Mouse (Mus musculus) heart, adult 11 months (tissue): Measurements from ENCODE around the gene Abr.
A peak's percentile ranks its signal among the peaks of the same experiment; 100 is the strongest.

Experiments used
- DNase-seq: peaks from one replicate; pipeline ENCODE4 v3.0.0; 2022

Abr gene

DNA sequence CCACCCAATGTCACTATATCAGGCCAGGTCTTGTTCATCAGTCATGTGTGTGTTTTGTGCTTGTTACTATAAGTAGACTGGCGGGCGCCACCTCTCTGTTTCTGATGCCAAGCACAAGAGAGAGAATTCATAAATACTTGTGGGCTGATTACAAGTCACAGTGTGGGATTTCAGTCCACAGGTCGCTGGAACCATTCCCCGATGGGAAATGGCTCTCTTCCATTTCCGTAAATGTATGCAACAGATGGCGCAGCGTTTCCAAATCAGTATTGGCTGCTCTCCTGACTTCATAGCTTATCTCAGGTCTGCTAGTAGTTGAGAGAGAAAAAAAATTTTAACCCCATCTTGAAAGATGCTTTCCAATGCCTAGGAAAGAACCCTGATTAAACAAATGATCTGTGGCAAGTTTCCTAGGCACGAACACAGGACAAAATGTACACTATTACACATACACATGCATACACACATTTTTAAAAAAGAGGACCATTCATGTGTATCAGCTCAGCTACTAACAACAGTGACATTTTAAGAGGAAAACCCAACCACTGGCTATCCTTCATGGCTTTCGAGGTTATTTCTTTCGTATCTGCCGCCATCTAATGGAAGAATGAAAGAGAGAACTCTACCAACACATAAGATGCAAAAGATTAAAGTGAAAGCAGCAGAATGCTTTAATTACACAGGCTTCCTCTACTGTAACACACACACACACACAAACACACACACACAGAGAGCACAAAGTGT lies 222.4 kb downstream of the Abr start:
- DNase-seq: peak; percentile 93

DNA sequence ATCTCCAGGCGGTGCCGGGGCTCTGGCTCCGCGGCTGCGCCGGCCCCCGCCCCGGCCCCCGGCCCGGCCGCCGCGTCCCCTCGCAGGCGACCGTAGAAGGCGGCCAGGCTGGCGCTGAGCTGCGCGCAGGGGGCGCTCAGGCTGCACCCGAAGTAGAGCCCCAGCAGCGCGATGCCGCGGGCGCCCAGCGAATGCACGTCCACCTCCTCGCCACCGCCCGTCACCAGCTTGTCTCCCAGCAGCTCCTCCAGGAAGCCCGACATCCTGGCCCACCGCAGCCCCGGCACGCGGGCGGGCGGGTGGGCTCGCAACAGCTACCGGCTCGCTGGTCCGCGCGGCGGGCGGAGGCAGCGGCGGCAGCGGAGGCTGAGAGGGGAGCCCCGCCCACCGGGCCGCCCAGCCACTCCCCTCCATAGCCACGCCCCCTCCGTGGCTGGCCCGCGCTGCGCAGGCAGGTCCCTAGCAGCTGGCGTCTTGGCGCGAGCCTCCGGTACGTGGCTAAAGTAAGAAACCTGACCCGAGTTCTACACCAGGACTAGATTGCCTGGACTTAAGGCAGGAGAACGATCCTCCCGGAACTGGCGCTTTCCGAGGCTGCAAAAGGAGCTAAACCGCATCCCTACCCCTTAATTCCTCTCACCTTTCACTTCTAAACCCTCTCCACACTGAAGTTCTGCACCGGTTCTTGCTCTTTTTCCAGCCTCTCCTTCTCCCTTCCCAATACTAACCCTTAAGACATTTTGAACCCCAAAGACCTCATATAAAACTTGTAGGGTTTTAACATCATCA lies 223.1 kb downstream of the Abr start, which contains the start of gene Nxn:
Gene Nxn (minus strand): TSS at position 343 of the 789 bp plus-strand sequence.
- DNase-seq: peak; percentile 99

DNA sequence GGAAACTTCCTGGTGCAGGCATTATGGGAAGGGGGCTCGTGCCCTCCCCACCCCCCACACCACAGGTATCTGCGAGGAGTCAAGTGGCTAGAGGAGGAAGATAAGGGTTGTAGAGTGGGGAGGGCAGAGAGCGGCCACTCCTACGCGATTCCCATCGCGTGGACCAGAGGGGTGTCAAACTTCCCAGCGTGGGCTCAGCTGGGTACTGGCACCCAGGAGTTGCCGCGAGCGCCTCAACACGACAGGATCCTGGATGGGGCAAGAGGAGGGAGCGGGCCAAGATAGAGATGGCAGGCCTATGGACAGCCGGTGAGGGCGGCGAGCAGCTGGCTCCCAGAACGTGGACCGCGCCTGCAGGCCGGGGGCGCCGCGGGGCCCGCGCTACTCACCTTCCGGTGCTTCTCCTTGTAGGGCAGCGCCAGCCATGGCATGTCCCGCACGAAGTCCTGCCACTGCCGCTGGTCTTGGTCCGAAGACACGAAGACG lies 223.8 kb downstream of the Abr start:
- DNase-seq: no peak

DNA sequence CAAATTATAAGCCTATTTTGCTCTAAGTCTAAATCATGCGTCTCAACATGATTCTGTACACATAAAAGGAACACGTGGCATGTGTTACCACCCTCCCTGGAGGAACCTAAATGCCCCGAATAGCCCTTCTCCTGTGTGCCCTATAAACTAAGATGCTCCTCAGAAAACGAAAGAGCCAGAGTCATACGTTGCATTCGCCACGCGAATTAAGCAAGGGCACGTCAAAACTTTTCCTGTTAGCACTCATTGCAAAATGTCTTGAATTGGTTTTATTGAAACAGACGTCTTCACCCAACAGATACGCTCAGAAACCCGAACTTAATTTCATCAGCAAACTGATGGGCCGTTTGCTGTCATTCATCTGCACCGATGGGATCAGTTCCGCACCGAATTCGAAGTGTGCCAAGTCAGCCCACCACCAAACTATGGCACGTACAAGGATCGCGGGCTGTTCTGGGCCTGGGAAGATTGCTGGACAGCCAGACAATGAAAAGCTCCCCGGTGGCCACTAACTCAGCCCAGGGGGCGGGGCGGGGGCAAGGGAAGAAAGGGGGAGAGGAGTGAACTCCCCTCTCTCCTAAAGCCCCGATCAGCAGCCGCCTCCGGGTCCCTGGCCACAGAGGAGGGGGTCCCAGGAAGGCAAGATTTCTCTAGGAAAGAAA lies 224.3 kb downstream of the Abr start:
- DNase-seq: peak; percentile 95

DNA sequence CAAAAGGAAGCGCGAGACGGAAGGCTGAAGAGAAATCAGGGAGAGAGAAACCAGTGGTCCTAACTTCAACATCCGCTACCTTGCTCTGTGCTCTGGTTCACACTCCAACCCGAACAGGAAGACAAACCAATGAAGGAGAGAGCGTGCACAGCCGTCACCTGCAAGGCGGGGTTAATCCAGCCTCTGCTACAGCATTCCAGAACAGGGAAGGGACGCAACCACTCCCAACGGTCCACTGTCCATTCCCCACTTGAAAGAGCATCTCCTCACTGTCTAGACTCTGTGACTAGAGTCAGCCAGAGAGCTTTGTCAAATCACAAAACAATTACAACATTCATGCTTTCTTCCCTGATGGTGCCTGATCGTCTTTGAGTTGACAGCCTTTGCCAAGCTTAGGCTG lies 229.1 kb downstream of the Abr start:
- no peak for DNase-seq

DNA sequence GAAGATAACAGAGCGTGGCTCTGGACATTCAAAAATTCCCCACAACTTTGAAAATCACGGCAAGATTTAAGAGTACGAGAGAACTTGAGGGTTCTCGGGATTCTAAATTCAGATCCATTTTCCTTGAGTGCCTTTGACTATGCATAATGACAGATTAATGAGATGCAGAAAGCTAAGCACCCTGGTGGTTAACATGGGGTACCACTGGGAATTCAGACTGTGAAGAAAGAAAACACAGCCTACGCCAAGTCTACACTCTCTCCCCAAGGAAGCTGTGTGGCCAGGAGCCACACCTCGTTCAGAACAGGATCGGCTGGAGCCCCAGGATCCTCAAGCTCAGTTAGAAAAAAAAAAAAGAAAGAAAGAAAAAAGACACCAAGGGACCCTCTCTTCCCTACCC lies 229.6 kb downstream of the Abr start:
- DNase-seq: no peak

DNA sequence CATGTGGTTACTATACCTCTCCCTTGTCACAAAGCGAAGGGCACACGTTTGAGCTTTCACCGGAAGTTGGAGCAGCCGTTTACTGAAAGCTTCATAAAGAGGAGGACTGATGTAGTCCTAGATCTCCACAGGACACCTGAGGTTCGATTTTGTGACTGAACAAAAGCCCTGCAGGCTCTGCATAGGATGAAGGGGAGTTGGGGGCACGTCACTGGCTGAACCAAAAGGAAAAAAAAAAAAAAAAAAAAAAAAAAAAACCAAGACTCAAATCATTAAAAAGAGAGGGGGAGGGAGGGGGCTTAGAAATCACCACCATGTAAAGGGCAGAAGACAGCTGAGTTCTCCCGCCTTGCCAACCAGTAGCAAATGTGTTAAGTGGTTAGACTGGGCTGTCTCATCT lies 233.4 kb downstream of the Abr start:
- no peak for DNase-seq

DNA sequence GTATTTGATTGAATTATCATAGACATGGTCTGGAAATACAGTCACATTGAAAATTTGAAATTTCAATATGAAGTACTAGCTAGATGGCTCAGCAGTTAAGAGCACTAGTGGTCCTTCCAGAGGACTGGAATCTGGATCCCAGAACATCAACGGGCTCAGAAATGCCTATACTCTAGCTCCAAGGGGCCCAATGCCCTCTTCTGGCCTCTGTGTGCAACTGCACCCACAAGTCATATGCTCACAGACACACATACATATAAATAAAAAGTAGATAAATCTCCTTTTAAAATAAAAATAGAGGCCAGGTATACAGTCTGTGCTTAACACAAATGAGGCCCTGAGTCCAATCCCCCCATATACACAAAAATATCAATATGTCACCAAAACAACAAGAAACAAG lies 235.0 kb downstream of the Abr start:
- DNase-seq: no peak

DNA sequence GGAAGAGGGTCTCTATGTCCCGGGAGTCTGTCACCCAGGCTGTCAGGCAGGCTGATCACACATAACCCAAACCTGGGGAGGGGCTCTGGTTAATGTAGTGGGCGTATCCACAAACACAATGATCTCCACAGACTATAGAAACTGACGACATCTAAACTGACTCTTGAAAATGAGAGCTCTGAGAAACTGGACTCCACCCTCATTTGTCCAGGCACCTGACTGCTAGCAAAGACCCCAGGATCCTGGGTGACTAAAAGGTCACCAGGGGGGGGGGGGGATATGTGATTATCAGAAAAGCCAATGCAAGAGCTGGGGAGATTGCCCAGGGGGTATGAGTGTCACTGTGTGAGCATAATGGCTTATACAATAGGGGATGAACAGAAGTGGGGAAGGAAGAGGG lies 236.4 kb downstream of the Abr start:
- DNase-seq: no peak

DNA sequence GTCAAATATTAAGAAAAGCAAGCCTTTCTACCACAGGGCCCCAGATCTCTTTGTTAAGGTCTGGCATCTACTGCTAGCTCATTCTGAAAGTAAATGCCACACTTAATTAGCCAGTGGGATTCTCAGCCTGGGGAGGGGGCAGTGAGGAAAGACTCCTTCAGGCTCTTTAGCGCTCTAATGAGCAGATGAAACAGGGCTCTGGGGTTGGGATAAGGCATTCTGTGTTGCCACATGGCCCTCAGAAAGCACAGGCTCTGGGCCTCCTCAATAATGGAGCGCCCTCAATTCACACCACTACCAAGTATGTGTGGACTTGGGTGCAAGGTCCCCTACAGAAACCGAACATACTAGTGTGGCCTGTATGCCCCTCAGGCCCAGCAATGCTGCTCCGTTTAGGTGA lies 237.1 kb downstream of the Abr start:
- DNase-seq: no peak

DNA sequence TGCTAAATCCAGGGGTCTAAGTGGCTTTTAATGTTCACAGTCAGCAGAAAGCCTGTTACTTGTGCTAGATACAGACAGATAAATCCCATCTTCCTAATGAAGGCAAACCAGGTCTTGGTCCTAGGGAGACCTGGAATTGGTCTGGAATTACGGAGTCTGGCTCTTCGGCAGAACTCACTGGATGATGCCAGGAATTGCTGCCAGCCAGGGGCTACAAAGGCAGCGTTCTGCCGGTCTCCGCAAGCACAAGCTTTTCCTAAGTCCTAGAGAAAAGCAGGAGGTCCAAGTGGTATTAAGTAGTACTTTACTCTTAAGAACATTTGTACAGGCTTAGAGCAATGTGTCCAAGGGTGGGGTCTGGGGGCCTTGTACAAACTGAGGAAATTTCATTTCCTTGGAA lies 237.8 kb downstream of the Abr start:
- no peak for DNase-seq

DNA sequence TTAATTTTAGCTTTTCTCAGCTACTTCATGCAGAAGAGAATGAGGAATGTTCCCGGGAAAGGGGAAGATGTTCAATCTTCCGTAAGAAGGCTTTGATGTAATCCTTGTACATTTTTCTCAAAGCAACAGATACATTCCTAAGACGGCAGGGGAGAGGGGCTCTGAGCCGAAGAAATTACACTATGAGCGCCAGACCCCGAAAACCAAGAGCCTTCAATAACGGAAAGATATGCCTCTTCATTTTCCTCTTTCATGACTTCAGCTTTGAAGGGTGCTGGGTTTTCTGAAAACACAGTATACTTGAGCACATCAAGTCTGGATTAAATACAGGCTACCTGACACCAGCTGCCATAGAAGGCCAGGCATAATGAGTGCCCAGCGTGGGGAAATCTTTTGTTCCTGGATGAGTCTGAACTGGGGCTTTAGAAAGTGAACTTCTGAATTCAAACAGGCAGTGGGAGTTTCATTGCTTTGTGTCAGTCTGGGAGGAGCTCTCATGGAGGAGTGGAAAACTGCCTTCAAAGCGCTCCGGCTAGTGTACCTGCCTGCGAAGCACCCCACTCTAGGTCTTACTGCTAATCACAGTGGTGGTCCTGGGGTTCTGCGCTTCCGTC lies 239.3 kb downstream of the Abr start:
- DNase-seq: no peak

DNA sequence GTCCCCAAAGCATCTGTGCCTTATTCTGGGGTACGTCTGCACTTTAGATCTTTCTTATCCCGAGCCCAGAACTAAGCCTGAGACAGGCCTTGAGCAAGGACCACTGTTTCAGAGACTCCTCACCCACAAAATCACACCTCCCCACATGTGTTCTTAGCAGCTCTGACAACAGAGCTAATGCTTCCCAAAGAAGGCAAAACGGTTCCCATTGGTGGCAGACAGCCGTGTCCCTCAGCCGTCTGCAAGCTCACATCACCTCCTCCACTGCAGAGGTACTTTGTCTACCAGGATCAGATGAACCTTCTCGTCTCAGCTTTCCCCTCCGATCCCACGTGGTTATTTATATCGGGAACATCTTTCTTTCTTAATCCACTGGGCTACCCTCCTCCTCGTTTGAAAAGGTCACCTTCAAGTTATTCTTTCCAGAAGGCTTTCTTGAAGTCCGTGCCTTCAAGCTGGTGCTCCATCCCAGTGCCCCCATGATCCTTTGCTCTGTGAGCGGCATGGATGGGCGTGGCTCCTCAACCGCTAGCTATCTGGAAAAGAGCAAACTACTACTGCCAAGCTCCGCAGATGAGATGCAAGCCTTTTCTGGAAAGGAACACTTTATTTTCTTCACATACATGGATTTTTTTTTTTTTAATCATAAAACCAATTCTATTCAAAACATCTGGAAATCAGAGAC lies 240.8 kb downstream of the Abr start:
- DNase-seq: no peak

DNA sequence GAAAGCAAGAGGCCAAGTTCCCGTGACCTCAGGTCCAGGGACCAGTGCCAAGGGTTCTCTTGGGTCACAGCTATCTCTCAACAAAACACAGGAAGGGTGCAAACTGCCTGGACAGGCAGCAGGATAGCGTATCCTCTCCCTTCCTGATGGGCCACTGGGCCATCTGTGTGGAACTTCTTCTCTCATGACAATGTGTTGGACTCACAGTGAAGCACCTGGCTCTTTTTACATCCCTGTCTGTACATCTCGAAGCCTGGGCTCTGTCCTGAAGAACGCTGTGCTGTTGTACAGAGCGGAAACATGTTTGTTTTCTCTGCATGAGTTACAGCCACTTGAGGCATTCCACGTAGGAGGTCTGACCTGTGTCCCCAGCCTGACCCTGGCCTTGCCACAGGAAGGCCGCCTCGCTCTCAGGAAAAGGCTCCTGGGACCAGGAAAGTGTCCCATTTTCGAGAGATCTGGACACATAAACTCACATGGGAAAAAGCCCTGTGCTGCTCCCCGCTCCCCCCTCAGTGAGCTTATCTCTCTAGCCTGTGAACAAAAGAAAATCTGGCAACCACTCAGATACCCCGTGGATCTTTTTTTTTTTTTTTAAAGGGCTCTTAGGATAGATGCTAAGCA lies 242.1 kb downstream of the Abr start:
- peak; percentile 99 for DNase-seq

DNA sequence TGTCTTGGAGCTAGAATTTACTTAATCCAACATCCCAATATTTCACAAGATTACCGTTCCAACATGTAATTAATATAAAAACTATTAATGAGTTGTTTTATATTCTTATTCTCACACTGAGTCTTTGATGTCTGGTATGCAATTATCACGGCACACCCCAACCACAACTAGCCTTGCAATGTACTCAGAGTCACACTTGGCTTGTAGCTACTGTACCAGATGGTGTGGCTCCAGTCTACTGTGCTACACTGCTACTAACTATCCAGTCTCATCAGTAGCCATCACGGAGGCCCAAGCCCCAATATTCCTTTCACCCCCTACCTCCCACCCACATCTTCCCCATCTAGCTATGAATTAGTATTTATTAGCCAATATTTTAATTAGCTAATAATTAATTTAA lies 245.7 kb downstream of the Abr start:
- DNase-seq: no peak

DNA sequence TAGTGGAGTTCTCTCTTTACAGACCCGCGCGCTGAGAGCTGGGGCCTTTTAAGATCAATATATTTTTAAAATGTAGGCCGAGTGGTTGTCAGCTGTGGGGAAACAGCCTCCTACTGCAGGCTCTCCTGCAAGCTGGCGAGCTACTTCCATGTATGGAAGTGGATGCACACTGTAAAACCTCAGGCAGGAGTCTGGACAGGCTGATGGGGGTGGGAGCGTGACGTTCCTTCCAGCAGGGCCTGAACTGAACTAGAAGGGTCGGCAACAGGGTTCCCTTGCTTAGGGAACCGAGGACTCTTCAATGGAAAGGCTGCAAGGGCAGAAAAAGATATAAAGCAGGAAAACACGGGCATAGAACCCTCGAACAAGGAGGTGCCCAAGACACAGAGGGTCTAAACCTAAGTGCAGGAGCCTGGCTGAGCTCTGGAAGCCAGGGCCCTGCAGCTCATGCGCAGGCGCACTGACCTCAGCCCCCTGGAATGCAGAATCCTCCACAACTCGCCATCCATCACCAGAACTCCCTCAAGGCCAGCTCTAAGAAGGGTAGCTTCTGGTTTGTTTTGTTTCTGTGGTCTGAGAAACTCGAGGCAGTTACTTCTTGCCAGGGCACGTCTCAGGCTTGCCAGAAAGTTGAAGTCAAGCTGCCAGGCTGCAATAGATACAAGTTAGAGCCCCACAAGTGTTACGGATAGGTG lies 247.5 kb downstream of the Abr start:
- DNase-seq: peak; percentile 98

DNA sequence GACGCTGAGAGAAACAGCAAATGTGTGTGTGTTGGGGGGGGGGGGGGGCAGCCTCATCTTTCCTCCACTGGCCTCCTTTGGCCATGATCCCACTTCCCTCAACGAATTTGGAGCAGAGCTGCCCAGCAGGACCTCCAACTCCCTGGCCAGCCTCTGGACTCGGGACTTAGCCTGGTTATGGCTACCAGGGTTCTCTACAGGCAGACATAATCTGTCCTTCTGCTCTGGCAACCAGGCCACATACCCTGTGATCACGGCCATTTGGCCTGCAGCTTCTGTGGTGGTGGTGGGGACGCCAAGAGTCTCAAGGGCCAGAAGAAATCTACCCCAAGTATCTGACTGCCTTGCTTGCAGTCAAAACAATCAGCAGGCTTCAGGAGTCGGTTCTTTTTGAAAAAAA lies 249.6 kb downstream of the Abr start:
- DNase-seq: peak; percentile 97

DNA sequence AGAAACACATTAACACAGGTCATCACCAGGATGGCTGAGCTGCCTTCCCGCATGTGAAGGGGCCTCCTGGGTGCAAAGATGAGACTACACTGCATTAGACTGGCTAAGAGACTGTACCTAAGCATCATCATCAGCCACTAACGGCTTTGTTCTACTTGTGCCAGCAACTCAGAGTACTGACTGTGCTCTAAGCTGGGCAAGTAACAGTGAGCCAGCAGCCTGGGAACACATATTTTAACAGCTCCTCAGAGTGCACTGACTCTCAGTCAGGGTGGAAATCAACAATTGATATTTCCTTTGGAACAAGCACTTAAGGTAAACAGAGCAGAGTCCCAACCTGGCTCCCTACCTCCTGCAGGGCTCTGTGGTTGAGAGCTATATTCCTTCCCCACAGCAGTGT lies 250.0 kb downstream of the Abr start:
- DNase-seq: peak; percentile 95

DNA sequence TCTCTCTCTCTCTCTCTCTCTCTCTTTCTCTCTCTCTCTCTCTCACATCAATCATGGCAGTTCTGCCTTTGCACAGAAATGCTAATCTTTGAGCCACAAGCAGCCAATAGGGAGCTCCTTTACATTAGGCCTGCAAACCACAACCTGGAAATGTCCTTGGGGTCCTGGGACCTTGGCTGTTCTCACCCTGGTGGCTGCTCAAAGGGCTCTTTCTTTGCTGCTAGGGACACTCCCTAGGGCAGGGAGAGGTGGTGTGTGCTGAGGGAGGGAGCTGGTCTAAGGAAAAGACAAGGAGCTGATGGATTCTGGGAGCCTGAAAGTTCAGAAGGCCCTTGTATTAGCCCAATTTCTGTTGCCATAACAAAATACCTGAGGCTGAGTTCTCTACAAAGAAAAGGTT lies 251.6 kb downstream of the Abr start:
- DNase-seq: no peak
